Mouse (Mus musculus): ENCODE measurements around the gene Armh3.

- no peak for TF ChIP-seq POLR2A (IDR thresholded peaks at IDR 0.05; ENCODE audit: control insufficient read depth, extremely low read depth, insufficient read depth, low read length, poor library complexity)
- TF ChIP-seq CTCF (IDR thresholded peaks at IDR 0.05; ENCODE audit: borderline replicate concordance, control insufficient read depth, extremely low read depth, insufficient read depth, low read length, poor library complexity), result no peak
Observed at GRCm38 (mm10) chr19:45999378-45999777, 1.1 kb upstream of the Armh3 start.

All from thymus, adult 2 months (tissue).